Comparison of ENCODE assay signal across 18 mouse cellular contexts in the genomic region with DNA sequence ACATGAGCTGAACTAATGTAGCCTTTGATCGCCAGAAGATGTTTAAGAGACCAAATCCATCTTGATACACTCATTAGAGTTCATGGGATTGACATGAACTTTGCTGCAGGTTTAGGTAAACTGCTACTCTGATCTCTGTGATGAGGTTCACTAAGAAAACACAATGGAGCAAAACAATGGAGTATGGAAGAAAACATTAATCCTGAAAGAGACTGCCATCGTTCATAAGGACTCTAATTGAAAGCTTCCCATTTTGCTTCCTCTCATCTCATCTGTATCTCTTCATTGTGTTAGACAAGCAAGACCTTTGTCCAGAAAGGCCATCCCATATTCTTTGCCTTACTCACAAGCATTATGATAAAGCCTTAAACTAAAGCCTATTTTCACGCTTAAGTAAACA.
"Had no signal": no experiment of that assay in that cellular context is flagged by ENCODE, and none has a peak within 500 bp of the region (broad histone marks: within the 10 kb centered on the region; RNA-seq: fewer than 3 reads in every experiment).

No protein-coding gene starts in this region.

- H3K4me1 ChIP-seq: midbrain, embryonic 10.5 days; midbrain, embryonic 12.5 days; neural tube, embryonic 13.5 days; neural tube, embryonic 15.5 days had no signal

- H3K4me3 ChIP-seq: midbrain, embryonic 10.5 days; midbrain, embryonic 12.5 days; myocyte; neural tube, embryonic 13.5 days; neural tube, embryonic 15.5 days had no signal

- H3K4me2 ChIP-seq: lung, embryonic 14.5 days; midbrain, embryonic 12.5 days; neural tube, embryonic 13.5 days; neural tube, embryonic 15.5 days had no signal

- ATAC-seq: midbrain, embryonic 16.5 days had no signal

- H3K27ac ChIP-seq: midbrain, embryonic 10.5 days; midbrain, embryonic 12.5 days; neural tube, embryonic 13.5 days; neural tube, embryonic 15.5 days had no signal

- H3K27me3 ChIP-seq: midbrain, embryonic 12.5 days; neural tube, embryonic 13.5 days; neural tube, embryonic 15.5 days had no signal

- H3K36me3 ChIP-seq: midbrain, embryonic 10.5 days; midbrain, embryonic 12.5 days; neural tube, embryonic 13.5 days; neural tube, embryonic 15.5 days had no signal

- DNase-seq: lung, adult 18-20 months; lung, embryonic 14.5 days; lung, postnatal 10 days; lung, postnatal 4 days; midbrain, embryonic 14.5 days; right cerebral cortex, adult 18-20 months; right cerebral cortex, postnatal 25 days; right cerebral cortex, postnatal 4 days; spleen, adult 18-20 months; thymus, adult 18-20 months; thymus, postnatal 14 days; thymus, postnatal 36 days had no signal

- H3K9ac ChIP-seq: lung, embryonic 14.5 days; midbrain, embryonic 12.5 days; neural tube, embryonic 13.5 days; neural tube, embryonic 15.5 days had no signal

- H3K9me3 ChIP-seq: midbrain, embryonic 10.5 days; midbrain, embryonic 12.5 days; neural tube, embryonic 13.5 days; neural tube, embryonic 15.5 days had no signal
